Mouse (Mus musculus): ENCODE results near the gene Atp6v1c2. TPM values are rescaled to one million over a fixed set of nuclear protein-coding genes. Genes with fewer than 3 reads are reported as not detected.

Atp6v1c2 gene
- polyA plus RNA-seq, 1 experiment from 2014 or later, result 16.3 TPM

DNA sequence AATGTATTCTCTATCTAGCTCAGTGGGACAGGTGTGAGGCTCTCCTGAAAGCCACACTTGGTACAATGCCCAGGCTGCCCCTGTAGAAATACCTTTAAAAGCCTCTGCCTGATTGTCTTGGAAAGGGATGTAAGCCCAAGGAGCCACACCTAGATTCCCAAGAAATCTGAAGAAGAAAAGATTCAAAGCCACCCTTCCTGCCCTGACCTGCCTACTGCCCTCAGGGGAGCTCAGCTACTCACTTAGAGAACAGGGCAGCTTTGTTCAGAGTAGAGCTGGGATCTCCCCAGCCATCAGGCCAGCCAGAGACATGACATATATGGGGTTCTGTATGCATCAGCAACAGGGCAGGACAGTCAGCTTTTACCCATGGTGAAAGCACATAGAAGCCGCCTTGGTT is 29.3 kb downstream of the Atp6v1c2 start:
- Histone ChIP-seq H3K4me2 (replicated peaks; ENCODE audit: low read depth) (no peak overlapping the region), H3K27ac (replicated peaks) (no peak overlapping the region), H3K36me3 (ENCODE audit: control insufficient read depth, insufficient read depth, low read length) (no peaks in the 10 kb centered on the region), H3K27me3 (ENCODE audit: control insufficient read depth, insufficient read depth, low read length) (no peaks in the 10 kb centered on the region), H3K9ac (ENCODE audit: low read length) (no peak overlapping the region), H3K4me3 (ENCODE audit: low read depth, low read length) (no peak overlapping the region), H3K4me1 (replicated peaks; ENCODE audit: control insufficient read depth, insufficient read depth) (no peaks in the 10 kb centered on the region), H3K9me3 (ENCODE audit: control insufficient read depth, low read length) (no peaks in the 10 kb centered on the region)
- no peak for TF ChIP-seq EP300 (optimal IDR thresholded peaks at IDR 0.05)
- no peak for TF ChIP-seq CTCF (IDR thresholded peaks at IDR 0.05; ENCODE audit: low read depth)
- 81% methylated on average over 1 of the region's 1 CpGs for WGBS
- ATAC-seq (ENCODE audit: low FRiP score, low TSS enrichment) (no peak), DNase-seq (ENCODE audit: low spot score) (no peak)

GRCm38 (mm10) chr12:17296899-17297298 is 32.3 kb downstream of the Atp6v1c2 start:
- no peak overlapping the region for H3K4me3 ChIP-seq (ENCODE audit: low read depth, low read length)
- H3K36me3 ChIP-seq (ENCODE audit: control insufficient read depth, insufficient read depth, low read length), result no peaks in the 10 kb centered on the region
- H3K27ac ChIP-seq (replicated peaks), result no peak overlapping the region
- DNase-seq (ENCODE audit: low spot score) (no peak), ATAC-seq (ENCODE audit: low FRiP score, low TSS enrichment) (no peak)
- no peak overlapping the region for H3K9ac ChIP-seq (ENCODE audit: low read length)
- TF ChIP-seq CTCF (IDR thresholded peaks at IDR 0.05; ENCODE audit: low read depth) (no peak), EP300 (optimal IDR thresholded peaks at IDR 0.05) (no peak)
- 51% methylated on average over 2 of the region's 2 CpGs for WGBS
- H3K4me2 ChIP-seq (replicated peaks; ENCODE audit: low read depth), result no peak overlapping the region
- no peaks in the 10 kb centered on the region for H3K4me1 ChIP-seq (replicated peaks; ENCODE audit: control insufficient read depth, insufficient read depth)
- no peaks in the 10 kb centered on the region for H3K9me3 ChIP-seq (ENCODE audit: control insufficient read depth, low read length)
- H3K27me3 ChIP-seq (ENCODE audit: control insufficient read depth, insufficient read depth, low read length), result no peaks in the 10 kb centered on the region

GRCm38 (mm10) chr12:17290569-17290968 is 38.6 kb downstream of the Atp6v1c2 start:
- DNase-seq (ENCODE audit: low spot score) (no peak), ATAC-seq (ENCODE audit: low FRiP score, low TSS enrichment) (peak; percentile 18; the same call in 1 of the 2 replicates)

DNA sequence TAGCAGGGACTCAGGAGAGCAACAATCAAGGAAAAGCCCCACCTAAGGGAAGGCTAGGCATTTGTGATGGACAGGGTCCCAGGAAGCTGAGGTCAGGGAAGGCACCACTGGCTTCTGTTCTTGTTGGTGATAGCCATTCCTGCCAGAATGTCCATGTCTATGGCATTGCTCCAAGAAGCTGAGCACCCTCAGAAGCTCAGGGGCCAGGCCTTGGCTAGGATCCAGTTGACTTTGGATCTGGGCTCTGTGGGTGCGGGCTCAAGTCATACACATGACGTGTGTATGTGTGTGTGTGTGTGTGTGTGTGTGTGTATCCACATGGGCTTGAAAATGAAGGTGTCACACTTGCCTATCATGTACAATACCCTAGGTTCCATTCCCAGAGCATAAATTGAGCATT is 39.2 kb downstream of the Atp6v1c2 start:
- Histone ChIP-seq H3K4me2 (replicated peaks; ENCODE audit: low read depth) (no peak overlapping the region), H3K9ac (ENCODE audit: low read length) (no peak overlapping the region), H3K4me1 (replicated peaks; ENCODE audit: control insufficient read depth, insufficient read depth) (no peaks in the 10 kb centered on the region), H3K27me3 (ENCODE audit: control insufficient read depth, insufficient read depth, low read length) (no peaks in the 10 kb centered on the region), H3K36me3 (ENCODE audit: control insufficient read depth, insufficient read depth, low read length) (peaks cover 8% of the 10 kb centered on the region; the same call in 1 of the 2 replicates), H3K4me3 (ENCODE audit: low read depth, low read length) (no peak overlapping the region), H3K27ac (replicated peaks) (no peak overlapping the region), H3K9me3 (ENCODE audit: control insufficient read depth, low read length) (no peaks in the 10 kb centered on the region)
- WGBS, result 50% methylated on average over 2 of the region's 2 CpGs
- DNase-seq (ENCODE audit: low spot score), result peak; percentile 33
- ATAC-seq (ENCODE audit: low FRiP score, low TSS enrichment), result no peak
- no peak for TF ChIP-seq CTCF (IDR thresholded peaks at IDR 0.05; ENCODE audit: low read depth)
- no peak for TF ChIP-seq EP300 (optimal IDR thresholded peaks at IDR 0.05)

More at GRCm38 (mm10) chr12:17290569-17290968, 38.6 kb downstream of the Atp6v1c2 start:
- WGBS, result 48% methylated on average over 4 of the region's 4 CpGs
- Histone ChIP-seq H3K4me3 (ENCODE audit: low read depth, low read length) (no peak overlapping the region), H3K27me3 (ENCODE audit: control insufficient read depth, insufficient read depth, low read length) (no peaks in the 10 kb centered on the region), H3K36me3 (ENCODE audit: control insufficient read depth, insufficient read depth, low read length) (peaks cover 4% of the 10 kb centered on the region; the same call in 1 of the 2 replicates), H3K9ac (ENCODE audit: low read length) (no peak overlapping the region), H3K9me3 (ENCODE audit: control insufficient read depth, low read length) (no peaks in the 10 kb centered on the region), H3K4me2 (replicated peaks; ENCODE audit: low read depth) (no peak overlapping the region), H3K27ac (replicated peaks) (no peak overlapping the region), H3K4me1 (replicated peaks; ENCODE audit: control insufficient read depth, insufficient read depth) (no peaks in the 10 kb centered on the region)
- TF ChIP-seq EP300 (optimal IDR thresholded peaks at IDR 0.05), result no peak
- TF ChIP-seq CTCF (IDR thresholded peaks at IDR 0.05; ENCODE audit: low read depth), result no peak

DNA sequence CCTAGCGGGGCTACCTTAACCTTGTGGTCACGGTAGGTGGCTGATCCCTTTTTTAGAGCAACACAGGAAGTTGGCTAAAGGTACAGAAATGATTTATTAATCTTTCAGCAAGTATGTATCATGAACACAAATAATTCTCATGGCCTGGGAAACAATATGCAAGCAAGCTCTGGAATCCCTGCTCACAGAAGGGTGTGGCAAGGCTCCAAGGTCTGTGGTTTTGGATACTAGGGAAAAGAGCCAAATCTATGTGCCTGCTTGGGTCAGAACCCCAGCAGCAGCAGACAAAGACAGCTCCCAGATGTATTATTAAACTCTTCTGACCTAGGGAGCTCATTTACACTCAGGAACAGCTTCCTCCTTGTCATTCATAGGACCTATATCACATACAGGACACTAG is 40.1 kb downstream of the Atp6v1c2 start:
- ATAC-seq (ENCODE audit: low FRiP score, low TSS enrichment), result no peak
- WGBS, result 52% methylated on average over 2 of the region's 2 CpGs
- Histone ChIP-seq H3K4me3 (ENCODE audit: low read depth, low read length) (no peak overlapping the region), H3K27me3 (ENCODE audit: control insufficient read depth, insufficient read depth, low read length) (no peaks in the 10 kb centered on the region), H3K4me1 (replicated peaks; ENCODE audit: control insufficient read depth, insufficient read depth) (no peaks in the 10 kb centered on the region), H3K9ac (ENCODE audit: low read length) (no peak overlapping the region), H3K27ac (replicated peaks) (no peak overlapping the region), H3K9me3 (ENCODE audit: control insufficient read depth, low read length) (no peaks in the 10 kb centered on the region), H3K36me3 (ENCODE audit: control insufficient read depth, insufficient read depth, low read length) (peaks cover 11% of the 10 kb centered on the region; the same call in 1 of the 2 replicates), H3K4me2 (replicated peaks; ENCODE audit: low read depth) (no peak overlapping the region)
- TF ChIP-seq EP300 (optimal IDR thresholded peaks at IDR 0.05) (no peak), CTCF (IDR thresholded peaks at IDR 0.05; ENCODE audit: low read depth) (no peak)
- DNase-seq (ENCODE audit: low spot score), result no peak

DNA sequence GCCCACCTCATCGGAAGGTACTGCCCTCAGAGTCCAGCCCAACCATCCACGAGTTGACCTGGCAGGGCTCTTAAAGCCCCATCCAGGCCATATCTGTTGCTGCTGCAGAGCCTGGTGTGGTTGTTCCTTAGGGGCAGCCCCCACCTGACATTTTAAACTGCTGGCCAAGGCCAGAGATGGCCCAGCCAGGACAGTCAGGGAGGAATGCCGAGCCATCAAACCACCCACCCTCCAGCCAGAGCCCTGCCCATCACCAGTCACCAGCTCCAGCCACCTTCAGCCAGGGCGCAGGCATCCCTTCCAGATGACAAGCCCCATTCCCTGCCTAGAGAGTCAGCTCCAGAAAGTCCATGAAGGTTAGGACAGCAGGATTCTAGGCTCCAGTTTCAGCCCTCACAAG is 40.7 kb downstream of the Atp6v1c2 start:
- Histone ChIP-seq H3K36me3 (ENCODE audit: control insufficient read depth, insufficient read depth, low read length) (peaks cover 16% of the 10 kb centered on the region; the same call in 1 of the 2 replicates), H3K27ac (replicated peaks) (no peak overlapping the region), H3K27me3 (ENCODE audit: control insufficient read depth, insufficient read depth, low read length) (no peaks in the 10 kb centered on the region), H3K9me3 (ENCODE audit: control insufficient read depth, low read length) (no peaks in the 10 kb centered on the region), H3K4me2 (replicated peaks; ENCODE audit: low read depth) (no peak overlapping the region), H3K4me3 (ENCODE audit: low read depth, low read length) (no peak overlapping the region), H3K4me1 (replicated peaks; ENCODE audit: control insufficient read depth, insufficient read depth) (no peaks in the 10 kb centered on the region), H3K9ac (ENCODE audit: low read length) (no peak overlapping the region)
- DNase-seq (ENCODE audit: low spot score) (no peak), ATAC-seq (ENCODE audit: low FRiP score, low TSS enrichment) (0 out of 2 replicates have a peak, but pooled peaks have one; percentile 13)
- 72% methylated on average over 4 of the region's 4 CpGs for WGBS
- TF ChIP-seq CTCF (IDR thresholded peaks at IDR 0.05; ENCODE audit: low read depth) (no peak), EP300 (optimal IDR thresholded peaks at IDR 0.05) (no peak)

Measured in stomach, postnatal 0 days (tissue).